9 mouse cellular contexts compared by ENCODE assay signal in the genomic region with DNA sequence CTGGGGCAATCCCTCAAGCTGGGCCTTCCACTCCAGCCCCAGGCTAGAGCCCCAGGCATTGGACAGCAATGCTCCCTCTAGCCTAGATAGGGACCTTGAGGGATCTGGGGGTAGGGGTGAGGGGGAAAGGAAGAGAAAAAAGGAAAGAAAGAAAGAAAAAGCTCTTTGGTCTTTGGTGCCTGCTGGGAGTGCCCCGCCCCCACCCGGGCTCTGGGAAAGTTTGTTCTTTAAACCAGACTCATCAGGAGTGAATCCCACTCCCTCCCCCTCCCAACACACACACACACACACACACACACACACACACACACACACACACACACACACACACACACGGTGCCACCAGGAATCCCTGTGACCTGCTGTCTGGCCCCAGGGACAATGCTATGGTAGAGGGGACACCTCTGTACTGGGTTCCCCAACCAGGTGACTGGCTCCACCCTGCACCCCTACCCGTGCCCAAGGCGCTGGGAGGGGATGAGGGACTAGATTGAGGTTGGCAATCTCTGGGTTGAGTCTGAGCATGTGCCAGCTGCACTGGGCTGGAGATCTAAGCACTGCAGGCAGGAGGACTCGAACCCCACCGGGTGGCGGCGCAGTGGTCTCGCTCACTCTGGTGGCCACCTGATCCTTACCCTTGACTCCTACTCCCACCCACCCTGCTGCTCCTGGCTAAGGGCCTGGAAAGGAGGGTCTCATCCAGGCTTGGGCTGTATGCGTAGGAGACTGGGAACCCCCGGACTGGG.
DNase-seq lines count a peak whose midpoint lies in the region; ATAC-seq lines count a peak whose summit lies in the region.
"Had no signal": no experiment of that assay in that cellular context is flagged by ENCODE, and none has a peak within 500 bp of the region (broad histone marks: within the 10 kb centered on the region; RNA-seq: fewer than 3 reads in every experiment).

No protein-coding gene starts in this region.

- no peak for DNase-seq in hindbrain, embryonic 10.5 days (ENCODE audit: low spot score)
- no peak for DNase-seq in hindbrain, embryonic 11.5 days (ENCODE audit: low spot score)
- peak; percentile 11 for DNase-seq in ZHBTc4 (ENCODE audit: low read depth, low spot score)
- no peak for DNase-seq in midbrain, embryonic 11.5 days (ENCODE audit: low spot score, missing footprints)
- no peak for DNase-seq in right cerebral cortex, postnatal 25 days
- DNase-seq in ovary, adult 18-20 months (ENCODE audit: low spot score) = no peak
- DNase-seq in frontal cortex, postnatal 10 days (ENCODE audit: low spot score in 2 of 2) = no peak
- DNase-seq: adrenal gland, postnatal 25 days had no signal

- H3K4me3 ChIP-seq in hindbrain, embryonic 10.5 days = 0 out of 2 replicates have a peak overlapping the region, but pooled peaks have one; percentile 51
- no peak overlapping the region for H3K4me3 ChIP-seq in hindbrain, embryonic 11.5 days (ENCODE audit: low read depth, low read length)
- peak overlapping the region; percentile 42; the same call in 1 of the 2 replicates for H3K4me3 ChIP-seq in forebrain, embryonic 13.5 days
- H3K4me3 ChIP-seq in midbrain, embryonic 11.5 days (ENCODE audit: low read depth, low read length) = no peak overlapping the region

- peak overlapping the region; percentile 50; the same call in 1 of the 2 replicates for H3K27ac ChIP-seq in hindbrain, embryonic 10.5 days
- no peak overlapping the region for H3K27ac ChIP-seq in hindbrain, embryonic 11.5 days (ENCODE audit: low read depth, low read length)
- no peak overlapping the region for H3K27ac ChIP-seq in forebrain, embryonic 13.5 days
- no peak overlapping the region; the same call in 1 of the 2 replicates for H3K27ac ChIP-seq in midbrain, embryonic 11.5 days (ENCODE audit: low read depth, low read length)

- 27% methylated on average over 12 of the region's 12 CpGs for WGBS in hindbrain, embryonic 10.5 days
- 23% methylated on average over 12 of the region's 12 CpGs for WGBS in hindbrain, embryonic 11.5 days
- WGBS in forebrain, embryonic 13.5 days = 41% methylated on average over 12 of the region's 12 CpGs
- 34% methylated on average over 12 of the region's 12 CpGs for WGBS in midbrain, embryonic 11.5 days

- no peak overlapping the region for H3K9ac ChIP-seq in hindbrain, embryonic 11.5 days (ENCODE audit: low read depth, low read length)
- no peak overlapping the region for H3K9ac ChIP-seq in forebrain, embryonic 13.5 days
- H3K9ac ChIP-seq in midbrain, embryonic 11.5 days (ENCODE audit: low read length) = no peak overlapping the region

- ATAC-seq in hindbrain, embryonic 11.5 days (ENCODE audit: low FRiP score) = no peak
- ATAC-seq in forebrain, embryonic 13.5 days = 0 out of 2 replicates have a peak, but pooled peaks have one; percentile 30
- ATAC-seq in midbrain, embryonic 11.5 days (ENCODE audit: low FRiP score) = peak; percentile 31

- no peaks in the 10 kb centered on the region for H3K36me3 ChIP-seq in hindbrain, embryonic 10.5 days
- H3K36me3 ChIP-seq in hindbrain, embryonic 11.5 days (ENCODE audit: control insufficient read depth, insufficient read depth, low read length) = no peaks in the 10 kb centered on the region
- H3K36me3 ChIP-seq in forebrain, embryonic 13.5 days (ENCODE audit: poor library complexity, severe bottlenecking) = no peaks in the 10 kb centered on the region
- H3K36me3 ChIP-seq in midbrain, embryonic 11.5 days (ENCODE audit: control insufficient read depth, insufficient read depth, low read length) = no peaks in the 10 kb centered on the region

- H3K4me1 ChIP-seq in hindbrain, embryonic 10.5 days (replicated peaks) = peaks cover 48% of the 10 kb centered on the region
- H3K4me1 ChIP-seq in hindbrain, embryonic 11.5 days (replicated peaks; ENCODE audit: control insufficient read depth, insufficient read depth, low read length) = 0 out of 2 replicates have a peak, but pooled peaks cover 3% of the 10 kb centered on the region
- H3K4me1 ChIP-seq in forebrain, embryonic 13.5 days = peaks cover 25% of the 10 kb centered on the region
- H3K4me1 ChIP-seq in midbrain, embryonic 11.5 days (ENCODE audit: control insufficient read depth, insufficient read depth, low read length) = peaks cover 18% of the 10 kb centered on the region

- H3K4me2 ChIP-seq in hindbrain, embryonic 11.5 days (replicated peaks; ENCODE audit: low read depth, low read length) = no peak overlapping the region
- peak overlapping the region; percentile 68 for H3K4me2 ChIP-seq in forebrain, embryonic 13.5 days
- H3K4me2 ChIP-seq in midbrain, embryonic 11.5 days = peak overlapping the region; percentile 53; the same call in 1 of the 2 replicates

- H3K9me3 ChIP-seq in hindbrain, embryonic 10.5 days = no peaks in the 10 kb centered on the region
- no peaks in the 10 kb centered on the region for H3K9me3 ChIP-seq in hindbrain, embryonic 11.5 days (ENCODE audit: control insufficient read depth, low read length)
- H3K9me3 ChIP-seq in forebrain, embryonic 13.5 days (replicated peaks) = no peaks in the 10 kb centered on the region
- no peaks in the 10 kb centered on the region for H3K9me3 ChIP-seq in midbrain, embryonic 11.5 days (ENCODE audit: control insufficient read depth, low read length)

- H3K27me3 ChIP-seq in hindbrain, embryonic 10.5 days (ENCODE audit: insufficient read depth, poor library complexity, severe bottlenecking) = peaks cover 71% of the 10 kb centered on the region
- H3K27me3 ChIP-seq in hindbrain, embryonic 11.5 days (ENCODE audit: control insufficient read depth, insufficient read depth, low read length) = peaks cover 23% of the 10 kb centered on the region
- peaks cover 40% of the 10 kb centered on the region for H3K27me3 ChIP-seq in forebrain, embryonic 13.5 days
- H3K27me3 ChIP-seq in midbrain, embryonic 11.5 days (ENCODE audit: control insufficient read depth, insufficient read depth, low read length) = peaks cover 20% of the 10 kb centered on the region

Comparison
In these comparisons a context has a peak if more than half of its experiments do, and no peak if none do; other contexts are left out.
1. H3K4me3 ChIP-seq: peak in hindbrain, embryonic 10.5 days (single experiment) and forebrain, embryonic 13.5 days (single experiment); none in hindbrain, embryonic 11.5 days (single experiment) and midbrain, embryonic 11.5 days (single experiment).